Mouse (Mus musculus) heart, adult 2 months (tissue): ENCODE data around the gene Lcn5.

ENCODE experiments used
- CTCF ChIP-seq: fragments of 200-600 bp; IDR thresholded peaks from 2 replicates; pipeline ENCODE4 v1.8.1; 2022; ENCODE audit warnings: antibody characterized with exemption, mild to moderate bottlenecking, moderate library complexity
- EP300 ChIP-seq: fragments of 200-500 bp; IDR thresholded peaks from 2 replicates; pipeline ENCODE4 v1.6.1; 2011; ENCODE audit warnings: low read depth, low read length, control low read depth; ENCODE audit not compliant: insufficient read depth
- POLR2A ChIP-seq: fragments of 200-500 bp; IDR thresholded peaks from 2 replicates; pipeline ENCODE4 v1.6.1; 2011; ENCODE audit warnings: mild to moderate bottlenecking, low read depth, low read length, control low read depth; ENCODE audit not compliant: insufficient read depth

- TF ChIP-seq POLR2A, result peak; percentile 57
- peak; percentile 80 for TF ChIP-seq CTCF
- TF ChIP-seq EP300, result 0 out of 2 replicates have a peak, but pooled peaks have one; percentile 8
Measured at GRCm38 (mm10) chr2:25621229-25622200, 36.2 kb upstream of the Lcn5 start, which contains the start of gene Tmem141.
